Mouse (Mus musculus) thymus, adult 18-20 months (tissue): ENCODE results near the gene Tpi1.

Experiments used
- DNase-seq, 2 experiments: peaks; one replicate each; pipeline ENCODE4 v3.0.0; 2022; ENCODE audit warnings: mixed read lengths in 2 of 2

The Tpi1 gene

DNA sequence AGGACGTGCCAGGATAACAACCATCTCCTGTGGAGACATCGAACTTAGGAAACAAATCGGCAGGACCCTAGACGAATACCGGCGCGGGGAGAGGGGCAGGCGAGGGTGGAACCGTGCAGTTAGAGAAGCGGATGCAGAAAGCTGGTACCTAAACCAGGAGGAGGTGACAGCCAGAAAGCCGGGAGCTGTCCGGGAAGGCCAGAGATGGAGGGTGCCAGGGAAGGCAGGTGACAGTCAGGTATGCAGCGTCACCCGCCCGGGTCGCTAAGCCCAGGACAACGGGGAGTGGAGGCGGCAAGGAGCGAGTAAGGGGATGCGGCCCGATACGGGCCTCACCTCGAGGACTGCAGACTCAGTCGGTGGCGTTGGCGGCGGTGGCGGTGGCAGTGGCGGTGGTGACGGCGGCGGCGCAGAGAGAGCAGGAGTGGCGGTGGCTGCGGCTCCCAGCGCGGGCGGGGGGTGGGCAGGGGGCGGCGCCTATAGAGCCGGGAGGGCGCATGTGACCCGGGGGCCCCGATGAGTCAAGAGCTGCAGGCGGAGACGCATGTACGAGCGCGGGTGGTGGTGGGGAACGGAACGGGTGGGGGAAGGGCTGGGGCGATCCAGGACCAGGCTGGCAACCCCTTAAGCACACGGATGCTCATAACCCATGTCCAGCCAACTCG lies 44.9 kb downstream of the Tpi1 start, which contains the start of gene Eno2:
Gene Eno2, minus strand, starts transcription at position 573 of the 665 bp plus-strand sequence.
- peak; percentile 36 to 53 for DNase-seq

- no peak for DNase-seq
These were observed 45.4 kb downstream of the Tpi1 start for GRCm38 (mm10) chr6:124768704-124769044.

GRCm38 (mm10) chr6:124767920-124768703 lies 46.0 kb downstream of the Tpi1 start:
- DNase-seq: peak in 1 of 2 experiments; percentile 22

DNA sequence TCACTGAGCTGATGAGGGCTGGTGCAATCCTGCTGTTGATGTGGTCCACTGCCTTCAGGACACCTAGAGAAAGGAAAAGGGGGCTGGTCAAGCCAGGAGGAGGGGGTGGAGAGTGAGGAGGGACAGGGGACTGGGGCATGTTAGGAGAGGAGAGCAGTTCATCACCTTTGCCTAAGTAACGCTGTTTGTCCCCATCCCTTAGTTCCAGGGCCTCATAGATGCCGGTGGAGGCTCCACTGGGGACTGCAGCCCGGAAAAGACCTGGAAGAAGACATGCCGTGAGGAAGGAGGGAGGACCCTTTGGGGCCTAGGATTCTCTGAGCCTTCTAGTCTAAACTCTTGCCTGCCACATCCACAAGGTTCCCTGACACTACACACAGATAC lies 46.6 kb downstream of the Tpi1 start:
- no peak for DNase-seq

DNA sequence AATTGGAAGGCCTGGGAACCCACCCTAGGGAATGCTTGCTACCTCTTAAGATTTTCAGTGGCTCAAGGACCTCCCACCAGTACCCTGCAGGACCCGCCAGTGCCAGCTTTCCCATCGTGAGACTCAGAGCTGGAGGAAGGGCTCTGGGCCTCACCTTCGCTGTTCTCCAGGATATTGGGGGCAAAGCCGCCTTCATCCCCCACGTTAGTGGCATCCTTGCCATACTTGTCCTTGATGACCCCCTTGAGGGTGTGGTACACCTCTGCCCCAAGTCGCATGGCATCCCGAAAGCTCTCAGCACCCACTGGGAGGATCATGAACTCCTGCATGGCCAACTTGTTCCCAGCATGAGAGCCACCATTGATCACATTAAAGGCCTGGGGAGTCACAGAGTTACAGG lies 48.1 kb downstream of the Tpi1 start:
- no peak for DNase-seq
